Comparison of ENCODE assay signal across 8 mouse cellular contexts in genomic region chr7:141468522-141469211, GRCm38 (mm10). TPM values are rescaled to one million over a fixed set of nuclear protein-coding genes. Genes with fewer than 3 reads are reported as not detected.
DNase-seq lines count a peak whose midpoint lies in the region; ATAC-seq and TF ChIP-seq lines count a peak whose summit lies in the region.

No protein-coding gene starts in this region.

- H3K9me3 ChIP-seq in ES-E14 (ENCODE audit: control insufficient read depth, insufficient read depth, low read depth, low read length) = no peaks in the 10 kb centered on the region
- no peaks in the 10 kb centered on the region for H3K9me3 ChIP-seq in liver, embryonic 12.5 days (replicated peaks)

- peaks cover 31% of the 10 kb centered on the region for H3K27me3 ChIP-seq in liver, embryonic 12.5 days (replicated peaks)

- H3K27ac ChIP-seq in ES-E14 (ENCODE audit: insufficient read depth, low read depth, low read length, poor library complexity, severe bottlenecking) = peak overlapping the region; percentile 28; the same call in 1 of the 2 replicates
- peak overlapping the region; percentile 83 for H3K27ac ChIP-seq in liver, embryonic 12.5 days

- 6% methylated on average over 8 of the region's 8 CpGs for WGBS in liver, embryonic 12.5 days (ENCODE audit: insufficient replicate concordance)

- peaks cover 29% of the 10 kb centered on the region for H3K36me3 ChIP-seq in ES-E14 (ENCODE audit: control insufficient read depth, insufficient read depth, low read length, poor library complexity, severe bottlenecking)
- peaks cover 38% of the 10 kb centered on the region for H3K36me3 ChIP-seq in liver, embryonic 12.5 days

- in situ Hi-C loops in ES-E14 (cut with MboI; ENCODE audit: low sequenced_read_pairs in 2 of 2, unreplicated experiment in 2 of 2) = no loop called here

- H3K9ac ChIP-seq in ES-E14 (ENCODE audit: insufficient read depth, low read depth, low read length, poor library complexity, severe bottlenecking) = peak overlapping the region; percentile 79
- H3K9ac ChIP-seq in liver, embryonic 12.5 days = peak overlapping the region; percentile 82

- peak overlapping the region; percentile 95 for H3K4me2 ChIP-seq in liver, embryonic 12.5 days

- H3K4me3 ChIP-seq in ES-E14 (ENCODE audit: insufficient read depth in 1 of 2, low read depth in 1 of 2, low read length in 2 of 2, poor library complexity in 1 of 2, severe bottlenecking in 1 of 2) = peak overlapping the region; percentile 75 to 89
- peak overlapping the region; percentile 82 for H3K4me3 ChIP-seq in liver, embryonic 12.5 days

- H3K4me1 ChIP-seq in ES-E14 (ENCODE audit: control insufficient read depth in 2 of 2, insufficient read depth in 2 of 2, low read length in 2 of 2, poor library complexity in 1 of 2) = peaks cover 3 to 42% of the 10 kb centered on the region in 2 experiments; a peak in 3 of 4 replicates
- H3K4me1 ChIP-seq in liver, embryonic 12.5 days = peaks cover 79% of the 10 kb centered on the region

- ATAC-seq in liver, embryonic 12.5 days = peak; percentile 71
- peak; percentile 21 for ATAC-seq in monocyte, adult 5-6 weeks (replicated peaks; ENCODE audit: insufficient number of reproducible peaks, low FRiP score, low TSS enrichment, poor library complexity, severe bottlenecking)

- peak; percentile 95 for DNase-seq in 416B (ENCODE audit: low read depth)
- DNase-seq in ES-E14 (ENCODE audit: low read depth, low spot score) = no peak
- peak; percentile 80 for DNase-seq in cerebellum, adult 9-11 months
- DNase-seq in gastrocnemius, postnatal 10 days = peak; percentile 56
- DNase-seq in induced T-regulatory cell, adult 2 months (ENCODE audit: low read depth) = peak; percentile 75
- peak; percentile 66 for DNase-seq in thymus, postnatal 4 days

TF ChIP-seq in ES-E14, 5 proteins besides CTCF, POLR2A, EP300 and RAD21:
- TF ChIP-seq ZNF384 (IDR thresholded peaks at IDR 0.05; ENCODE audit: low read depth, low read length) (no peak), ZC3H11A (IDR thresholded peaks at IDR 0.05; ENCODE audit: borderline replicate concordance, low read depth, low read length) (no peak), HCFC1 (IDR thresholded peaks at IDR 0.05; ENCODE audit: borderline replicate concordance, insufficient read depth, low read length) (no peak), MAFK (IDR thresholded peaks at IDR 0.05; ENCODE audit: insufficient read depth, low read depth, low read length) (peak; percentile 51; the same call in 1 of the 2 replicates)

RNA-seq across cellular contexts. Expression of gene Cd151, which starts 1.5 kb away (rescaled TPM):
- 238 and 257 TPM in 2 replicates for total RNA-seq in ES-E14 (2012; rRNA removed)
- total RNA-seq in gastrocnemius, postnatal 10 days (2021) = 10 to 100 TPM; 77.7 to 88.5 TPM
- 5.7 and 6.2 TPM in 2 replicates for polyA plus RNA-seq in liver, embryonic 12.5 days (2016; fragmentation: Nextera tagmentation; extraction: Ambion mirVana)
- 17.8 to 40.8 TPM (median 20.7 TPM) in 3 replicates for total RNA-seq in monocyte, adult 5-6 weeks (2017)

RNA-seq across cellular contexts. Expression of gene Polr2l, which starts 6.3 kb away (rescaled TPM):
- total RNA-seq in ES-E14 (2012; rRNA removed) = 110 and 120 TPM in 2 replicates
- total RNA-seq in gastrocnemius, postnatal 10 days (2021) = 10 to 100 TPM; 43.4 to 49.0 TPM
- 74.6 and 76.1 TPM in 2 replicates for polyA plus RNA-seq in liver, embryonic 12.5 days (2016; fragmentation: Nextera tagmentation; extraction: Ambion mirVana)
- total RNA-seq in monocyte, adult 5-6 weeks (2017) = 14.0 to 22.2 TPM (median 14.6 TPM) in 3 replicates

RNA-seq across cellular contexts. Expression of gene Tspan4, which starts 6.4 kb away (rescaled TPM):
- 75.9 and 98.8 TPM in 2 replicates for total RNA-seq in ES-E14 (2012; rRNA removed)
- total RNA-seq in gastrocnemius, postnatal 10 days (2021) = 10 to 100 TPM; 18.6 to 21.0 TPM
- 56.1 and 60.9 TPM in 2 replicates for polyA plus RNA-seq in liver, embryonic 12.5 days (2016; fragmentation: Nextera tagmentation; extraction: Ambion mirVana)
- 0.95 TPM in 1 of 3 replicates, not detected in the others for total RNA-seq in monocyte, adult 5-6 weeks (2017)

RNA-seq across cellular contexts. Expression of gene Cracr2b, which starts 7.8 kb away (rescaled TPM):
- 5.8 and 11.7 TPM in 2 replicates for total RNA-seq in ES-E14 (2012; rRNA removed)
- total RNA-seq in gastrocnemius, postnatal 10 days (2021) = 1 to 10 TPM; 8.6 to 9.9 TPM
- 3.7 and 5.8 TPM in 2 replicates for polyA plus RNA-seq in liver, embryonic 12.5 days (2016; fragmentation: Nextera tagmentation; extraction: Ambion mirVana)
- total RNA-seq in monocyte, adult 5-6 weeks (2017) = not detected in 3 replicates

RNA-seq across cellular contexts. Expression of gene Pnpla2, which starts 13.7 kb away (rescaled TPM):
- total RNA-seq in ES-E14 (2012; rRNA removed) = 10.7 and 12.7 TPM in 2 replicates
- 100 to 1,000 TPM; 119 to 151 TPM for total RNA-seq in gastrocnemius, postnatal 10 days (2021)
- polyA plus RNA-seq in liver, embryonic 12.5 days (2016; fragmentation: Nextera tagmentation; extraction: Ambion mirVana) = 16.6 and 17.8 TPM in 2 replicates
- total RNA-seq in monocyte, adult 5-6 weeks (2017) = 19.7 to 28.0 TPM (median 25.4 TPM) in 3 replicates

Comparison
In these comparisons a context has a peak if more than half of its experiments do, and no peak if none do; other contexts are left out.
1. RNA of gene Tspan4, which starts 6.4 kb away (total RNA-seq): 75.9 to 98.8 TPM in ES-E14 and 18.6 to 21.0 TPM in gastrocnemius, postnatal 10 days; 0.95 TPM in monocyte, adult 5-6 weeks; every median in the first group is over 10 times any median in the second.